Comparison of ENCODE assay signal across 23 mouse cellular contexts in genomic region chr10:118795061-118795407, GRCm38 (mm10).
DNase-seq lines count a peak whose midpoint lies in the region; ATAC-seq lines count a peak whose summit lies in the region.
"Had no signal": no experiment of that assay in that cellular context is flagged by ENCODE, and none has a peak within 500 bp of the region (broad histone marks: within the 10 kb centered on the region; RNA-seq: fewer than 3 reads in every experiment).

No protein-coding gene starts in this region.

- 81% methylated on average over 3 of the region's 3 CpGs for WGBS in embryonic facial prominence, embryonic 11.5 days
- 87% methylated on average over 3 of the region's 3 CpGs for WGBS in embryonic facial prominence, embryonic 10.5 days
- 83% methylated on average over 3 of the region's 3 CpGs for WGBS in midbrain, embryonic 16.5 days
- WGBS in midbrain, embryonic 15.5 days = 70% methylated on average over 3 of the region's 3 CpGs
- WGBS in embryonic facial prominence, embryonic 12.5 days = 76% methylated on average over 3 of the region's 3 CpGs

- H3K27ac ChIP-seq in embryonic facial prominence, embryonic 11.5 days (replicated peaks; ENCODE audit: low read depth, low read length) = no peak overlapping the region
- H3K27ac ChIP-seq in embryonic facial prominence, embryonic 10.5 days (replicated peaks) = no peak overlapping the region
- H3K27ac ChIP-seq in midbrain, embryonic 16.5 days (ENCODE audit: low read length) = no peak overlapping the region
- no peak overlapping the region for H3K27ac ChIP-seq in midbrain, embryonic 15.5 days
- no peak overlapping the region for H3K27ac ChIP-seq in embryonic facial prominence, embryonic 12.5 days
- H3K27ac ChIP-seq: forebrain, embryonic 12.5 days; heart, adult 2 months; heart, embryonic 15.5 days; hindbrain, embryonic 10.5 days; hindbrain, embryonic 14.5 days had no signal

- H3K4me2 ChIP-seq in embryonic facial prominence, embryonic 11.5 days (ENCODE audit: low read depth, low read length) = no peak overlapping the region
- no peak overlapping the region for H3K4me2 ChIP-seq in midbrain, embryonic 16.5 days (ENCODE audit: low read length)
- no peak overlapping the region for H3K4me2 ChIP-seq in midbrain, embryonic 15.5 days
- no peak overlapping the region for H3K4me2 ChIP-seq in embryonic facial prominence, embryonic 12.5 days (replicated peaks)
- H3K4me2 ChIP-seq: forebrain, embryonic 12.5 days; heart, embryonic 11.5 days; heart, embryonic 15.5 days; hindbrain, embryonic 14.5 days had no signal

- no peaks in the 10 kb centered on the region for H3K4me1 ChIP-seq in embryonic facial prominence, embryonic 11.5 days (ENCODE audit: control insufficient read depth, insufficient read depth, low read length)
- peaks cover 14% of the 10 kb centered on the region for H3K4me1 ChIP-seq in embryonic facial prominence, embryonic 10.5 days
- peaks cover 16% of the 10 kb centered on the region for H3K4me1 ChIP-seq in midbrain, embryonic 16.5 days (ENCODE audit: control insufficient read depth, insufficient read depth, low read length)
- H3K4me1 ChIP-seq in midbrain, embryonic 15.5 days = peaks cover 19% of the 10 kb centered on the region
- peaks cover 6% of the 10 kb centered on the region for H3K4me1 ChIP-seq in embryonic facial prominence, embryonic 12.5 days
- H3K4me1 ChIP-seq: hindbrain, embryonic 10.5 days had no signal

- no peak overlapping the region for H3K4me3 ChIP-seq in embryonic facial prominence, embryonic 11.5 days (ENCODE audit: low read depth, low read length)
- H3K4me3 ChIP-seq in embryonic facial prominence, embryonic 10.5 days = no peak overlapping the region
- no peak overlapping the region for H3K4me3 ChIP-seq in midbrain, embryonic 16.5 days (ENCODE audit: low read depth, low read length)
- no peak overlapping the region for H3K4me3 ChIP-seq in midbrain, embryonic 15.5 days
- no peak overlapping the region for H3K4me3 ChIP-seq in embryonic facial prominence, embryonic 12.5 days
- H3K4me3 ChIP-seq: forebrain, embryonic 12.5 days; heart, adult 2 months; heart, embryonic 15.5 days; hindbrain, embryonic 10.5 days had no signal

- ATAC-seq in embryonic facial prominence, embryonic 11.5 days (replicated peaks; ENCODE audit: insufficient number of reproducible peaks, low FRiP score, low TSS enrichment, low read depth) = 0 out of 2 replicates have a peak, but pooled peaks have one; percentile 59
- peak; percentile 51; the same call in 1 of the 2 replicates for ATAC-seq in midbrain, embryonic 16.5 days
- no peak for ATAC-seq in midbrain, embryonic 15.5 days (replicated peaks)
- peak; percentile 10; the same call in 1 of the 2 replicates for ATAC-seq in embryonic facial prominence, embryonic 12.5 days (ENCODE audit: insufficient number of reproducible peaks, insufficient read depth, low FRiP score, low TSS enrichment)
- ATAC-seq: forebrain, embryonic 16.5 days; intestine, postnatal 0 days had no signal

- H3K27me3 ChIP-seq in embryonic facial prominence, embryonic 11.5 days (ENCODE audit: control insufficient read depth, insufficient read depth, low read length) = no peaks in the 10 kb centered on the region
- no peaks in the 10 kb centered on the region for H3K27me3 ChIP-seq in embryonic facial prominence, embryonic 10.5 days (replicated peaks; ENCODE audit: low read depth, poor library complexity, severe bottlenecking)
- H3K27me3 ChIP-seq in midbrain, embryonic 16.5 days (ENCODE audit: control insufficient read depth, insufficient read depth, low read depth, low read length) = no peaks in the 10 kb centered on the region
- no peaks in the 10 kb centered on the region for H3K27me3 ChIP-seq in midbrain, embryonic 15.5 days (replicated peaks)
- H3K27me3 ChIP-seq in embryonic facial prominence, embryonic 12.5 days = no peaks in the 10 kb centered on the region
- H3K27me3 ChIP-seq: CH12.LX; forebrain, embryonic 12.5 days; heart, embryonic 15.5 days had no signal

- H3K36me3 ChIP-seq in embryonic facial prominence, embryonic 11.5 days (replicated peaks; ENCODE audit: control insufficient read depth, insufficient read depth, low read depth, low read length) = no peaks in the 10 kb centered on the region
- H3K36me3 ChIP-seq in embryonic facial prominence, embryonic 10.5 days (replicated peaks) = no peaks in the 10 kb centered on the region
- no peaks in the 10 kb centered on the region for H3K36me3 ChIP-seq in midbrain, embryonic 16.5 days (ENCODE audit: control insufficient read depth, insufficient read depth, low read length)
- no peaks in the 10 kb centered on the region for H3K36me3 ChIP-seq in midbrain, embryonic 15.5 days (replicated peaks)
- H3K36me3 ChIP-seq in embryonic facial prominence, embryonic 12.5 days = no peaks in the 10 kb centered on the region
- H3K36me3 ChIP-seq: forebrain, embryonic 12.5 days; heart, embryonic 15.5 days; hindbrain, embryonic 10.5 days had no signal

- no peak for DNase-seq in embryonic facial prominence, embryonic 11.5 days (ENCODE audit: low spot score)
- no peak for DNase-seq in embryonic facial prominence, embryonic 10.5 days (ENCODE audit: low spot score)
- peak; percentile 18 for DNase-seq in fat pad, adult 2 months (ENCODE audit: extremely low read depth, low read depth, low spot score)
- DNase-seq in B cell, adult 2 months = no peak
- DNase-seq in thymus, postnatal 14 days = no peak
- DNase-seq: adrenal gland, adult 2 months; adrenal gland, postnatal 25 days; cerebellum, adult 2 months; cerebellum, postnatal 25 days; gastrocnemius, postnatal 10 days; heart, adult 2 months; heart, postnatal 14 days had no signal

- no peaks in the 10 kb centered on the region for H3K9me3 ChIP-seq in embryonic facial prominence, embryonic 11.5 days (replicated peaks; ENCODE audit: control insufficient read depth, low read length)
- no peaks in the 10 kb centered on the region for H3K9me3 ChIP-seq in embryonic facial prominence, embryonic 10.5 days
- H3K9me3 ChIP-seq in midbrain, embryonic 16.5 days (replicated peaks; ENCODE audit: control insufficient read depth, low read length, poor library complexity, severe bottlenecking) = no peaks in the 10 kb centered on the region
- H3K9me3 ChIP-seq in midbrain, embryonic 15.5 days = no peaks in the 10 kb centered on the region
- no peaks in the 10 kb centered on the region for H3K9me3 ChIP-seq in embryonic facial prominence, embryonic 12.5 days
- H3K9me3 ChIP-seq: forebrain, embryonic 12.5 days; heart, embryonic 15.5 days; hindbrain, embryonic 10.5 days had no signal

- no peak overlapping the region for H3K9ac ChIP-seq in embryonic facial prominence, embryonic 11.5 days (replicated peaks; ENCODE audit: low read length)
- no peak overlapping the region for H3K9ac ChIP-seq in midbrain, embryonic 16.5 days (ENCODE audit: low read depth, low read length)
- H3K9ac ChIP-seq in midbrain, embryonic 15.5 days = no peak overlapping the region
- no peak overlapping the region for H3K9ac ChIP-seq in embryonic facial prominence, embryonic 12.5 days
- H3K9ac ChIP-seq: forebrain, embryonic 12.5 days; heart, embryonic 15.5 days; hindbrain, embryonic 14.5 days had no signal
